Mouse (Mus musculus) ES-E14 (cell line): ENCODE measurements around the gene Lrrc61. TPM values are rescaled to one million over a fixed set of nuclear protein-coding genes. Genes with fewer than 3 reads are reported as not detected.

Experiments
- DNase-seq: peaks from one replicate; pipeline ENCODE4 v3.0.0-alpha.2; 2013; ENCODE audit warnings: low read depth, low spot score
- H3K27ac ChIP-seq: 2 replicates; pipeline ENCODE4 v1.5.1; 2012; ENCODE audit warnings: low read depth, mild to moderate bottlenecking, low read length, moderate library complexity, mixed read lengths; ENCODE audit not compliant: poor library complexity, insufficient read depth, severe bottlenecking
- H3K36me3 ChIP-seq: 2 replicates; pipeline ENCODE4 v1.6.1; 2012; ENCODE audit warnings: mild to moderate bottlenecking, low read length, moderate library complexity, mixed read lengths; ENCODE audit not compliant: control insufficient read depth, poor library complexity, insufficient read depth, severe bottlenecking
- H3K4me1 ChIP-seq, 2 experiments: fragments of 150-350 bp in 1 of 2; sonication (generic) in 1 of 2; 2 replicates each; pipeline ENCODE4 v1.6.1; 2012; ENCODE audit warnings: low read length in 2 of 2, mild to moderate bottlenecking in 1 of 2, mixed read lengths in 1 of 2; ENCODE audit not compliant: control insufficient read depth in 2 of 2, insufficient read depth in 2 of 2, poor library complexity in 1 of 2
- H3K4me3 ChIP-seq, 2 experiments: fragments of 150-350 bp in 1 of 2; sonication (generic) in 1 of 2; 2 replicates each; pipeline ENCODE4 v1.5.1; 2012; ENCODE audit warnings: low read length in 2 of 2, low read depth in 1 of 2, mild to moderate bottlenecking in 1 of 2, mixed read lengths in 1 of 2; ENCODE audit not compliant: insufficient read depth in 1 of 2, poor library complexity in 1 of 2, severe bottlenecking in 1 of 2
- H3K9ac ChIP-seq: 2 replicates; pipeline ENCODE4 v1.6.1; 2012; ENCODE audit warnings: low read depth, mild to moderate bottlenecking, low read length, mixed read lengths; ENCODE audit not compliant: poor library complexity, insufficient read depth, severe bottlenecking
- H3K9me3 ChIP-seq: fragments of 150-350 bp; sonication (generic); 2 replicates; pipeline ENCODE4 v1.6.1; 2012; ENCODE audit warnings: low read depth, mild to moderate bottlenecking, low read length; ENCODE audit not compliant: control insufficient read depth, insufficient read depth
- CHD2 ChIP-seq: IDR thresholded peaks from 2 replicates; pipeline ENCODE4 v1.6.1; 2014; ENCODE audit warnings: mild to moderate bottlenecking, low read depth, low read length, inconsistent platforms
- HCFC1 ChIP-seq: IDR thresholded peaks from 2 replicates; pipeline ENCODE4 v1.6.1; 2012; ENCODE audit warnings: low read length, inconsistent platforms, borderline replicate concordance; ENCODE audit not compliant: insufficient read depth
- MAFK ChIP-seq: IDR thresholded peaks from 2 replicates; pipeline ENCODE4 v1.6.1; 2014; ENCODE audit warnings: mild to moderate bottlenecking, low read depth, low read length, inconsistent platforms; ENCODE audit not compliant: insufficient read depth
- ZC3H11A ChIP-seq: IDR thresholded peaks from 2 replicates; pipeline ENCODE4 v1.6.1; 2012; ENCODE audit warnings: low read depth, mild to moderate bottlenecking, inconsistent platforms, low read length, borderline replicate concordance
- ZNF384 ChIP-seq: IDR thresholded peaks from 2 replicates; pipeline ENCODE4 v1.6.1; 2012; ENCODE audit warnings: low read depth, low read length, inconsistent platforms
- in situ Hi-C, 2 experiments: fragments of 600-800 bp; cut with MboI; formaldehyde crosslinking; loops; one replicate each; pipeline ENCODE4 v1.15.1; 2025; ENCODE audit warnings: low sequenced_read_pairs in 2 of 2, inconsistent platforms in 1 of 2; ENCODE audit not compliant: unreplicated experiment in 2 of 2
- total RNA-seq: library from RNA; depleted of rRNA; stranded (reverse); fragments of 300-350 nt; gene quantifications from 2 replicates; pipeline ENCODE4 v1.2.3, GENCODE M21; 2012; rRNA removed

Gene Lrrc61
- total RNA-seq, 1 experiment: 2.0 TPM

GRCm38 (mm10) chr6:48610657-48611056 lies 56.1 kb downstream of the Lrrc61 start:
- no peak for DNase-seq
- Histone ChIP-seq H3K4me3 (no peak overlapping the region), H3K4me1 (peaks cover 0 to 5% of the 10 kb centered on the region in 2 experiments; a peak in 1 of 4 replicates), H3K36me3 (no peaks in the 10 kb centered on the region), H3K9ac (no peak overlapping the region), H3K9me3 (no peaks in the 10 kb centered on the region), H3K27ac (no peak overlapping the region)
- TF ChIP-seq ZC3H11A: no peak
- TF ChIP-seq CHD2: no peak
- no peak for TF ChIP-seq ZNF384
- TF ChIP-seq HCFC1: no peak
- TF ChIP-seq MAFK: no peak
- in situ Hi-C loops: no loop called here

- DNase-seq: no peak
- Histone ChIP-seq H3K9me3 (no peaks in the 10 kb centered on the region), H3K9ac (no peak overlapping the region), H3K4me1 (peaks cover 0 to 2% of the 10 kb centered on the region in 2 experiments; a peak in 1 of 4 replicates), H3K4me3 (no peak overlapping the region), H3K36me3 (no peaks in the 10 kb centered on the region), H3K27ac (no peak overlapping the region)
- no peak for TF ChIP-seq ZNF384
- no peak for TF ChIP-seq CHD2
- no peak for TF ChIP-seq HCFC1
- TF ChIP-seq ZC3H11A: no peak
- no peak for TF ChIP-seq MAFK
- in situ Hi-C loops: no loop called here
Observed at GRCm38 (mm10) chr6:48613464-48613863, 58.9 kb downstream of the Lrrc61 start.

GRCm38 (mm10) chr6:48614756-48615155 lies 60.2 kb downstream of the Lrrc61 start:
- Histone ChIP-seq H3K9me3 (no peaks in the 10 kb centered on the region), H3K27ac (no peak overlapping the region), H3K4me1 (peaks cover 0 to 7% of the 10 kb centered on the region in 2 experiments; a peak in 1 of 4 replicates), H3K4me3 (no peak overlapping the region), H3K36me3 (peaks cover 4% of the 10 kb centered on the region; the same call in 1 of the 2 replicates), H3K9ac (no peak overlapping the region)
- TF ChIP-seq CHD2: no peak
- no peak for TF ChIP-seq ZNF384
- no peak for TF ChIP-seq HCFC1
- TF ChIP-seq ZC3H11A: no peak
- no peak for TF ChIP-seq MAFK
- no peak for DNase-seq
- in situ Hi-C loops: no loop called here

GRCm38 (mm10) chr6:48620031-48620430 lies 65.4 kb downstream of the Lrrc61 start:
- Histone ChIP-seq H3K9me3 (no peaks in the 10 kb centered on the region), H3K4me3 (peak overlapping the region; percentile 69 to 71), H3K4me1 (peaks cover 0 to 11% of the 10 kb centered on the region in 2 experiments; a peak in 1 of 4 replicates), H3K9ac (peak overlapping the region; percentile 53), H3K36me3 (peaks cover 7% of the 10 kb centered on the region; the same call in 1 of the 2 replicates), H3K27ac (no peak overlapping the region)
- in situ Hi-C loops: no loop called here
- DNase-seq: no peak
- TF ChIP-seq MAFK (no peak), HCFC1 (no peak), ZC3H11A (no peak), CHD2 (no peak), ZNF384 (no peak)

Other genes starting within 250 kb of the Lrrc61 start
- gene Krba1, start 159.2 kb upstream of the Lrrc61 start, total RNA-seq: 22.8 and 24.9 TPM in 2 replicates
- gene Zfp467, start 109.0 kb upstream of the Lrrc61 start, total RNA-seq: 0.53 and 1.3 TPM in 2 replicates
- gene Sspo, start 106.6 kb upstream of the Lrrc61 start, total RNA-seq: 0.27 and 1.2 TPM in 2 replicates
- 13.5 and 15.9 TPM in 2 replicates for gene Atp6v0e2, start 17.2 kb upstream of the Lrrc61 start, total RNA-seq
- 0.18 and 0.42 TPM in 2 replicates for gene Rarres2, start 18.0 kb downstream of the Lrrc61 start, total RNA-seq
- not detected in 2 replicates for gene Gm45021, start 34.8 kb downstream of the Lrrc61 start, total RNA-seq
- gene Repin1, start 39.1 kb downstream of the Lrrc61 start, total RNA-seq: 17.4 and 22.8 TPM in 2 replicates
- not detected in 2 replicates for gene Gm44965, start 39.1 kb downstream of the Lrrc61 start, total RNA-seq
- gene Zfp775, start 47.3 kb downstream of the Lrrc61 start, total RNA-seq: 3.5 and 3.8 TPM in 2 replicates
- gene AI854703, start 72.0 kb downstream of the Lrrc61 start, total RNA-seq: 0.67 and 0.90 TPM in 2 replicates
- gene Gimap8, start 92.4 kb downstream of the Lrrc61 start, total RNA-seq: 0.11 and 0.22 TPM in 2 replicates
- 2.9 and 3.4 TPM in 2 replicates for gene Gimap9, start 121.3 kb downstream of the Lrrc61 start, total RNA-seq
- 0.26 and 0.67 TPM in 2 replicates for gene Gimap4, start 129.8 kb downstream of the Lrrc61 start, total RNA-seq
- 0.36 TPM in 1 of 2 replicates, not detected in the other for gene Gimap6, start 153.4 kb downstream of the Lrrc61 start, total RNA-seq
- gene Gm28053, start 163.8 kb downstream of the Lrrc61 start, total RNA-seq: not detected in 2 replicates
- not detected in 2 replicates for gene Gimap7, start 163.8 kb downstream of the Lrrc61 start, total RNA-seq
- 0.58 TPM in 1 of 2 replicates, not detected in the other for gene Gimap1, start 184.3 kb downstream of the Lrrc61 start, total RNA-seq
- 0.31 TPM in 1 of 2 replicates, not detected in the other for gene Gimap5, start 191.4 kb downstream of the Lrrc61 start, total RNA-seq
- 0.09 TPM in 1 of 2 replicates, not detected in the other for gene Gimap3, start 216.1 kb downstream of the Lrrc61 start, total RNA-seq